Comparison of ENCODE assay signal across 7 mouse cellular contexts in genomic region chr7:4478021-4478795, GRCm38 (mm10). TPM values are rescaled to one million over a fixed set of nuclear protein-coding genes. Genes with fewer than 3 reads are reported as not detected.
DNase-seq lines count a peak whose midpoint lies in the region; ATAC-seq and TF ChIP-seq lines count a peak whose summit lies in the region.

No protein-coding gene starts in this region.

- peak; percentile 76; the same call in 1 of the 2 replicates for TF ChIP-seq POLR2A in limb, embryonic 14.5 days (IDR thresholded peaks at IDR 0.05; ENCODE audit: borderline replicate concordance, extremely low read depth, insufficient read depth, insufficient read length)

- H3K27me3 ChIP-seq in limb, embryonic 14.5 days (ENCODE audit: control insufficient read depth, insufficient read depth, low read length): peaks cover 14% of the 10 kb centered on the region; the same call in 1 of the 2 replicates
- peaks cover 26% of the 10 kb centered on the region for H3K27me3 ChIP-seq in midbrain, embryonic 14.5 days (ENCODE audit: control insufficient read depth, insufficient read depth, low read length)

- peak overlapping the region; percentile 55 for H3K9ac ChIP-seq in limb, embryonic 14.5 days (ENCODE audit: low read depth, low read length, severe bottlenecking)
- peak overlapping the region; percentile 47 for H3K9ac ChIP-seq in midbrain, embryonic 14.5 days (replicated peaks; ENCODE audit: low read length)

- H3K4me2 ChIP-seq in limb, embryonic 14.5 days (replicated peaks; ENCODE audit: low read depth, low read length, severe bottlenecking): peak overlapping the region; percentile 70
- peak overlapping the region; percentile 86 for H3K4me2 ChIP-seq in midbrain, embryonic 14.5 days (ENCODE audit: low read length)

- peaks cover 11% of the 10 kb centered on the region for H3K4me1 ChIP-seq in limb, embryonic 14.5 days (ENCODE audit: control insufficient read depth, insufficient read depth, low read length)
- H3K4me1 ChIP-seq in midbrain, embryonic 14.5 days (ENCODE audit: control insufficient read depth, insufficient read depth, low read length): peaks cover 11% of the 10 kb centered on the region; the same call in 1 of the 2 replicates

- DNase-seq in adrenal gland, postnatal 4 days (ENCODE audit: low spot score in 2 of 2): peak; percentile 33 to 58
- peak; percentile 88 for DNase-seq in embryo, embryonic 9.5 days (ENCODE audit: extremely low spot score)
- DNase-seq in heart, adult 18-20 months: peak; percentile 86 to 92
- peak; percentile 85 for DNase-seq in kidney, adult 11 months
- peak; percentile 93 for DNase-seq in limb, embryonic 14.5 days (ENCODE audit: low spot score)
- DNase-seq in midbrain, embryonic 14.5 days: peak; percentile 86
- peak; percentile 50 for DNase-seq in telencephalon, adult 2 months (ENCODE audit: low read depth, low spot score)

- under 1% methylated on average over 39 of the region's 39 CpGs for WGBS in limb, embryonic 14.5 days
- WGBS in midbrain, embryonic 14.5 days: under 1% methylated on average over 39 of the region's 39 CpGs

- H3K4me3 ChIP-seq in limb, embryonic 14.5 days (replicated peaks; ENCODE audit: low read length): peak overlapping the region; percentile 43
- peak overlapping the region; percentile 40 for H3K4me3 ChIP-seq in midbrain, embryonic 14.5 days (replicated peaks; ENCODE audit: low read depth, low read length)

- peak overlapping the region; percentile 84 for H3K27ac ChIP-seq in limb, embryonic 14.5 days (replicated peaks; ENCODE audit: low read depth, low read length)
- peak overlapping the region; percentile 64; the same call in 1 of the 2 replicates for H3K27ac ChIP-seq in midbrain, embryonic 14.5 days (replicated peaks; ENCODE audit: low read depth, low read length)

- ATAC-seq in limb, embryonic 14.5 days (ENCODE audit: low FRiP score, low read depth): peak; percentile 96
- ATAC-seq in midbrain, embryonic 14.5 days (ENCODE audit: low FRiP score, low TSS enrichment): peak; percentile 92

- H3K36me3 ChIP-seq in limb, embryonic 14.5 days (ENCODE audit: control insufficient read depth, insufficient read depth, low read length): peaks cover 18% of the 10 kb centered on the region
- peaks cover 25% of the 10 kb centered on the region for H3K36me3 ChIP-seq in midbrain, embryonic 14.5 days (ENCODE audit: control insufficient read depth, insufficient read depth, low read length)

- no peaks in the 10 kb centered on the region for H3K9me3 ChIP-seq in limb, embryonic 14.5 days (ENCODE audit: control insufficient read depth, low read length)
- H3K9me3 ChIP-seq in midbrain, embryonic 14.5 days (ENCODE audit: control insufficient read depth, low read length): no peaks in the 10 kb centered on the region

RNA-seq across cellular contexts. Expression of gene Eps8l1, which starts 17.7 kb away (rescaled TPM):
- total RNA-seq in adrenal gland, postnatal 4 days (2021): 1 to 10 TPM; 7.8 to 9.3 TPM
- total RNA-seq in heart, adult 18-20 months (2021): 1 to 10 TPM; 2.1 to 3.4 TPM
- polyA plus RNA-seq in limb, embryonic 14.5 days (2012; rRNA removed): 6.9 and 10.0 TPM in 2 replicates
- polyA plus RNA-seq in limb, embryonic 14.5 days (2014; fragmentation: Nextera tagmentation; extraction: Ambion mirVana): 1.9 and 6.5 TPM in 2 replicates
- polyA plus RNA-seq in midbrain, embryonic 14.5 days (2014; fragmentation: Nextera tagmentation; extraction: Ambion mirVana): 6.9 and 9.1 TPM in 2 replicates

RNA-seq across cellular contexts. Expression of gene Ppp1r12c, which starts 23.3 kb away (rescaled TPM):
- 100 to 1,000 TPM; 106 to 112 TPM for total RNA-seq in adrenal gland, postnatal 4 days (2021)
- 10 to 100 TPM; 54.6 to 62.1 TPM for total RNA-seq in heart, adult 18-20 months (2021)
- polyA plus RNA-seq in limb, embryonic 14.5 days (2012; rRNA removed): 89.6 and 103 TPM in 2 replicates
- 59.1 and 68.6 TPM in 2 replicates for polyA plus RNA-seq in limb, embryonic 14.5 days (2014; fragmentation: Nextera tagmentation; extraction: Ambion mirVana)
- 46.2 and 50.7 TPM in 2 replicates for polyA plus RNA-seq in midbrain, embryonic 14.5 days (2014; fragmentation: Nextera tagmentation; extraction: Ambion mirVana)

RNA-seq across cellular contexts. Expression of gene Rdh13, which starts 32.8 kb away (rescaled TPM):
- total RNA-seq in adrenal gland, postnatal 4 days (2021): 10 to 100 TPM; 31.7 to 34.3 TPM
- total RNA-seq in heart, adult 18-20 months (2021): 10 to 100 TPM; 33.1 to 40.5 TPM
- polyA plus RNA-seq in limb, embryonic 14.5 days (2012; rRNA removed): 21.2 and 23.5 TPM in 2 replicates
- 23.9 and 25.2 TPM in 2 replicates for polyA plus RNA-seq in limb, embryonic 14.5 days (2014; fragmentation: Nextera tagmentation; extraction: Ambion mirVana)
- 35.5 and 43.1 TPM in 2 replicates for polyA plus RNA-seq in midbrain, embryonic 14.5 days (2014; fragmentation: Nextera tagmentation; extraction: Ambion mirVana)

RNA-seq across cellular contexts. Expression of gene Tnnt1, which starts 38.0 kb away (rescaled TPM):
- 10 to 100 TPM in 1 of 2 experiments, 1 to 10 TPM in 1; 8.1 to 21.0 TPM for total RNA-seq in adrenal gland, postnatal 4 days (2021)
- 10 to 100 TPM; 20.9 to 22.2 TPM for total RNA-seq in heart, adult 18-20 months (2021)
- polyA plus RNA-seq in limb, embryonic 14.5 days (2012; rRNA removed): 99.8 and 238 TPM in 2 replicates
- 241 and 300 TPM in 2 replicates for polyA plus RNA-seq in limb, embryonic 14.5 days (2014; fragmentation: Nextera tagmentation; extraction: Ambion mirVana)
- 2.6 and 2.7 TPM in 2 replicates for polyA plus RNA-seq in midbrain, embryonic 14.5 days (2014; fragmentation: Nextera tagmentation; extraction: Ambion mirVana)

RNA-seq across cellular contexts. Expression of gene Tnni3, which starts 45.8 kb away (rescaled TPM):
- total RNA-seq in adrenal gland, postnatal 4 days (2021): 1 to 10 TPM; 1.0 to 1.7 TPM
- over 10,000 TPM; 10,363 to 11,433 TPM for total RNA-seq in heart, adult 18-20 months (2021)
- polyA plus RNA-seq in limb, embryonic 14.5 days (2012; rRNA removed): 10.6 and 11.1 TPM in 2 replicates
- 2.8 and 2.9 TPM in 2 replicates for polyA plus RNA-seq in limb, embryonic 14.5 days (2014; fragmentation: Nextera tagmentation; extraction: Ambion mirVana)
- 1.5 and 2.0 TPM in 2 replicates for polyA plus RNA-seq in midbrain, embryonic 14.5 days (2014; fragmentation: Nextera tagmentation; extraction: Ambion mirVana)

Comparison
In these comparisons a context has a peak if more than half of its experiments do, and no peak if none do; other contexts are left out.
1. Peak in every context shown above with its lines: DNase-seq, ATAC-seq, H3K4me3 ChIP-seq and H3K27ac ChIP-seq.